Mouse (Mus musculus): ENCODE data around the gene Cldn18.

GRCm38 (mm10) chr9:99703711-99704110, 13.4 kb downstream of the Cldn18 start:
- TF ChIP-seq CTCF (IDR thresholded peaks at IDR 0.05; ENCODE audit: borderline replicate concordance, insufficient read depth, low read length), result no peak
- TF ChIP-seq POLR2A (IDR thresholded peaks at IDR 0.05; ENCODE audit: low read depth, low read length), result no peak
